Mouse (Mus musculus): Measurements from ENCODE around the gene Olfr1364.

Olfr1364 gene

DNA sequence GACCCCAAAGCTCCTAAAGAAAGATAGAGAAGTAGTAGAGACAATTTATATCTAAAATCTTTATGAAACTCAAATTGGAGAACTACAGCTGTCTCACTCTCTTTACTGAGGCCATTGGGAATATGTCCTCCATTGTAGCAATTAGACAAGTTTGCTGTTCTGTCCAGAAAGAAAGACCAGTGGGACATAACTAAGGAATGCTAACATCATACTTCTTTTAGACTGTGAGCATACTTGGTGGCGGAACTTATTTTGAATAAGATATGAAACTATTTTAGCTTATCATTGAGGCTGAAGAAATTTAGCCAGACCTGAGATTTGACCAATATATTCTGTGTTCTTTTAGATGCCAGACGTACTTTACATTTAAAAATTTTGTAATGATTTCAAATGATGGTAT is at the start of gene Olfr1364:
TSS of gene Olfr1364 (minus strand) at position 101 of the 400 bp plus-strand sequence.
- DNase-seq (ENCODE audit: inconsistent age in 2 of 2, low spot score in 1 of 2): no peak

DNA sequence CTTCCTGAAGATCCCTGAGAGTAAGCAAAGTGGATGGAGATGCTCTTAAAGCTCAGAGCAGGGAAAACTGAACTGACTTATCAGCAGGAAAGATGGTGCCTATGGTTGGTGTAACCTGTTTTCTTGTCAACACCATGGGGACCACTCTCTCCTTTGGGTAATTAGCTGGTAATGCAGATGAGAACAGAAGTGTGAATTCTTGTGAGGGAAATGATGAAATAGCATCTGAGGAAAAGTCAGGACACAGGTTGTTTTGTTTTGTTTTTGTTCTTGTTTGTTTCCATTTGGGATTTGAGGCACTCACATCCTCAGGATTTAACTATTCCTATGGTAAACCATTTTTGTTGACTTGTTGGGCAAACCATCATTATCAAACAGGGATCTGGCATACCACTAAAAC is 32.4 kb upstream of the Olfr1364 start, which contains the start of gene Olfr1362:
TSS of gene Olfr1362 (minus strand) at position 101 of the 400 bp plus-strand sequence.
- DNase-seq (ENCODE audit: inconsistent age in 2 of 2, low spot score in 1 of 2): no peak

DNA sequence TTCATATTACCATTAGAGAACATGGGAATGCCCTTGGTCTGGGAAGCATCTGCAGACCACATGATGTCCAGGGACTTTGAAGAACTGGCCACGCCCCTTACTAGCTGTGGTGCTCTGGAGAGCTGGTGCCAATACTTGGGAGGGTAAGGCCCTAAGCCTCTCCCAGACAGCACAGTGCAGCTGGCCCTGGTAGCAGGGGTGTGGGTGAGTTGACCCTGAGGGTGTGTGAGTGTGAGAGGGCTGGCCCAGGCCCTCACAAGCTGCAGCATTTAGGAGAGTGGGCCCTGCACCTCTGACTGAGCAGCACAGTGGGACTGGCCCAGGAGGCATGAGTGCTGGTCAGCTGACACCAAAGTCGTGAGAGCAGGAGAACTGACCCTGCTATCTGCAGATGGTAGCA is 10.1 kb upstream of the Olfr1364 start:
- DNase-seq (ENCODE audit: inconsistent age in 2 of 2, low spot score in 1 of 2): no peak

DNA sequence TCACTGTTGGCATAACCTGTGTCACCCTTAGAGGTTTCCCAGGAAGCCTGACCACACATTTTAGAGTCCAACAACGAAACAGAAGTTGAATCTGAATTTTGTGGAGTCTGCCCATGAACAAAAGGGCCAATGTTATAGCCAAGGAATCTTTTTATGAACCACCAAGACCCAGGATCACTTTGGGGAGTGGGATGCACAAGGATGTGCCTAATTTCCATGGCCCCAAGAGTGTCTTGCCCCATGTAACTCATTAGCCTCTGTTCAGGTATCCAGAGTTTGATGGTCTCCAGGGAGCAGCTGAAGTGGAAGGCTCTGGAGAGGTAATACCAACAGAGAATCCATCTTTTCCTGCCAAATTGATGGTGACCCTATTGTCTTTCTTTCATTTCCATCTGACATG is 21.8 kb downstream of the Olfr1364 start, which contains the start of gene Olfr1535:
TSS of gene Olfr1535 (minus strand) at position 101 of the 400 bp plus-strand sequence.
- no peak for DNase-seq (ENCODE audit: inconsistent age in 2 of 2, low spot score in 1 of 2)

DNA sequence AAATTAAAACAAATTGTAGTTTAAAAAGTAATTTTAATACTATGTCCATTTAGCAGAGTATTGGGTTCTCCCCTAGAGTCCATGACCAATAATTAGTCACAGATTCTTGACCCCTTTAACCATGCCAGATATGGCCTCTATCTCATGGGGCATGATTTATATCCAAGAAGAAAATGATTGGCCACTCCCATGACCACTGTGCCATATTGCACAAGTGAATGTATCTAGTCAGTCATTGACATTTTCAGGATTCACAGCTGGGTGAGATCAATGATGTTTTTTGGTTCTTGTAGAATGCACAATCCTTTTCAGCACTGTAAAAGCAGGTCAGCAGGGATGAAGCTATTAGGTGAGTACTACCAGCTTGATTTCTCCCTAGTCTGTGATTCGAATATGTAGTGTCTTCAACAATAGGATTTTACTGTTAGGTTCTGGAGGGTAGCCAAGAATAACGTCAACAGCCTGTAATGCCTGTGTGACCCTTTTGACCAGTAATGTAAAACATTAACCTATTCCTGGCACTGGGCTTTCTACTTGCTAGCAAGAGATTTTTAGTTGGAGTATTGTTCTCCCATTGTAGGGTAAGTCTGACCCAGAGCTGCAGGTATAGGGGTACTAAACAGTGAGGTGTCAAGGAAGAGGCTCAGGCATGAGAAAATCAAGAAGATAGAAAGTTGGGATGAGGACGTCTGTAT is 31.0 kb downstream of the Olfr1364 start:
- DNase-seq (ENCODE audit: inconsistent age in 2 of 2, low spot score in 1 of 2): no peak

DNA sequence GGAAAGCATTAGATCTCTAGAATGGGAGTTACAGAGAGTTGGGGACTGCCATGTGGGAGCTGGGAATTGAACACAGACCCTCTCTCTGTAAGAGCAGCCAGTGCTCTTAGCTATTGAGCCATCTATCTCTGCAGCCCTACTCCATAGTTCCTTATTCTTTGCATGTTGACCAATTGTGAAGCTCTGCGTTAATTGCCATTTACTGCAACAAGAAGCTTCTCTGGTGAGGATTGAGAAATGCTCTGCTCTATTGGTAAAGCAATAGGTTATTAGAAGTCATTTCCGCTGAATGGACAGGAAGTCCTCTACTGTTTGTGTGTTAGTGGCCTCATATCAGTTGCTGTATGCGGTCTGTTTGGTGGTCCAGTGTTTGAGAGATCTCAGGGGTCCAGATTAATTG is 32.1 kb downstream of the Olfr1364 start:
- no peak for DNase-seq (ENCODE audit: inconsistent age in 2 of 2, low spot score in 1 of 2)

DNA sequence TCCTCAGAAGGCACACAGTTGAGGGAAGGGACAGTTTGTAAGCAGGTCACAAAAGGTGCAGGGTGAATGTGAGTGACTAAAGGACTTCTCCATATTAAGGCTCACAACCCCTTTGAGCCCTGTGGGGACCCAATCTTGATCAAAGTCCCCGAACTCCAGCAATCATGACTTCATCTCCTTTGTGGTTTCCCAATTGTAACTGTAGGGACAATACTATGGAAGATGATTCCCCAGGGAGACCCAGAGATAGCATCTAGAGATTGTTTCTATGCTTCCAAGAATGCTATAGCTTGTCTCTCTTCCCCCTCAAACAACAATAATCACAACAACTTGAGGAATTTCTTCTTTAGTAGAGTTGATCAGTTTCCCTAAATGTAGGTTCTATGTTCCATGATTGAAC is 38.9 kb downstream of the Olfr1364 start, which contains the start of gene Olfr1366:
TSS of gene Olfr1366 (minus strand) at position 101 of the 400 bp plus-strand sequence.
- DNase-seq (ENCODE audit: inconsistent age in 2 of 2, low spot score in 1 of 2): no peak

DNA sequence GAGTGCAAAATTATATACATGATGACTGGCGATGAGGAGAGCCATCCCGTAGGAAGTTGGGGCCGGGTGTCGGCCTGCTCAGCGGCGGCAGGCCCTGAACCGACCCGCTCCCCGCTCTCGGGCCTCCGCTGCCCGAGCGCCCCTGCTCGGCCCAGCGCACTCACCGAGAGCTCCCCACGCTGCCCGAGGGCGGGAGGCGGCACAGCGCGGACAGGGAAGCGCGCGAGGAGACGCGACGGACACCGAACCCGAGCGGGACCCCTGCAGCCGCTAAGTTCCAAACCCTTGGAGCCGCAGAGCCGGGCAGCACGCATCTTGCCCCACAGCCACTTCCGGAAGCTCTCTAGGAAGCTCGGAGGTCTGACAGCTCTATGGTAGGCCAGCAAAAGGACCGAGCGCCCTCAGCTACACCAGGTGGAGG is 50.8 kb downstream of the Olfr1364 start, which contains the start of gene Zkscan8:
TSS of gene Zkscan8 (minus strand) at position 340 of the 421 bp plus-strand sequence.
- peak; percentile 91 to 98 for DNase-seq (ENCODE audit: inconsistent age in 2 of 2, low spot score in 1 of 2)

DNA sequence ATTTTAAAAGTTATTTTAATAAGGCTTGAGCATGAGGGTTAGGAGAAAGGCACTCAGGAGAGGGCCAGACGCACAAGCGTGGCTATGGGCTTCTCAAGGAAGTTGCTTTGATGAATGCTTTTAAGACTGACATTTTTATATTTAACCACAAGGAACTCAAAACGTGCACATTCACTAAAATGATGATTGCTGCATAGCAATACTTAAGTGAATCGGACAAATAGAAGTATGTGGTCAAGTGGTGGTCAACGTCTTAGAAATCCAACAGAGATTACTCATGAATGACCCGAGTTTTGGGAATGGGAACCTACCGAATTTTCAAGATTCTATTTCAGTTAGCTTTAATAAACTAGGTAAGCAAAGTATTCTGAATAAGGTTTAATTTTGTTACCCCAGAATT is 51.4 kb downstream of the Olfr1364 start:
- DNase-seq (ENCODE audit: inconsistent age in 2 of 2, low spot score in 1 of 2): peak in 1 of 2 experiments; percentile 25

All from adrenal gland, adult (tissue).